Mouse (Mus musculus) kidney, embryonic 15.5 days (tissue): ENCODE results near the gene Zfp663. TPM values are rescaled to one million over a fixed set of nuclear protein-coding genes. Genes with fewer than 3 reads are reported as not detected.
A peak's percentile ranks its signal among the peaks of the same experiment; 100 is the strongest.

Source experiments
- ATAC-seq: fragments of 200-750 bp; cut with Nextera tagmentation; replicated peaks from 2 replicates; pipeline ENCODE4 v1.8.0; 2017; ENCODE audit warnings: moderate TSS enrichment; ENCODE audit not compliant: low FRiP score
- H3K27ac ChIP-seq: fragments of 300-500 bp; sonication (generic); 2 replicates; pipeline ENCODE4 v1.5.1; 2015; ENCODE audit warnings: mild to moderate bottlenecking, inconsistent platforms
- H3K27me3 ChIP-seq: fragments of 300-500 bp; sonication (generic); 2 replicates; pipeline ENCODE4 v1.6.1; 2015; ENCODE audit warnings: inconsistent platforms
- H3K36me3 ChIP-seq: fragments of 300-500 bp; sonication (generic); 2 replicates; pipeline ENCODE4 v1.6.1; 2015; ENCODE audit warnings: inconsistent platforms
- H3K4me1 ChIP-seq: fragments of 300-500 bp; sonication (generic); 2 replicates; pipeline ENCODE4 v1.6.1; 2015; ENCODE audit warnings: inconsistent platforms
- H3K4me2 ChIP-seq: fragments of 300-500 bp; sonication (generic); 2 replicates; pipeline ENCODE4 v1.6.1; 2015; ENCODE audit warnings: moderate library complexity, mild to moderate bottlenecking, inconsistent platforms
- H3K4me3 ChIP-seq: fragments of 300-500 bp; sonication (generic); replicated peaks from 2 replicates; pipeline ENCODE4 v1.5.1; 2015; ENCODE audit warnings: mild to moderate bottlenecking, inconsistent platforms
- H3K9ac ChIP-seq: fragments of 300-500 bp; sonication (generic); 2 replicates; pipeline ENCODE4 v1.6.1; 2015; ENCODE audit warnings: mild to moderate bottlenecking, inconsistent platforms
- H3K9me3 ChIP-seq: fragments of 300-500 bp; sonication (generic); replicated peaks from 2 replicates; pipeline ENCODE4 v1.6.1; 2016; ENCODE audit warnings: inconsistent platforms
- WGBS: fragments of 180-500 bp; shearing (Covaris S2); methylation state at CpG from one replicate; pipeline ENCODE4 v1.1.7; 2015; ENCODE audit warnings: mixed read lengths; 5-methylcytosine and 5-hydroxymethylcytosine counted together
- polyA plus RNA-seq: library from polyadenylated mRNA; unstranded; fragments of >200 nt; fragmentation: Nextera tagmentation; extraction: Ambion mirVana; gene quantifications from 2 replicates; pipeline ENCODE4 v1.2.1, GENCODE M21; 2015

Zfp663 gene
- polyA plus RNA-seq, 1 experiment from 2014 or later = 1.1 TPM

DNA sequence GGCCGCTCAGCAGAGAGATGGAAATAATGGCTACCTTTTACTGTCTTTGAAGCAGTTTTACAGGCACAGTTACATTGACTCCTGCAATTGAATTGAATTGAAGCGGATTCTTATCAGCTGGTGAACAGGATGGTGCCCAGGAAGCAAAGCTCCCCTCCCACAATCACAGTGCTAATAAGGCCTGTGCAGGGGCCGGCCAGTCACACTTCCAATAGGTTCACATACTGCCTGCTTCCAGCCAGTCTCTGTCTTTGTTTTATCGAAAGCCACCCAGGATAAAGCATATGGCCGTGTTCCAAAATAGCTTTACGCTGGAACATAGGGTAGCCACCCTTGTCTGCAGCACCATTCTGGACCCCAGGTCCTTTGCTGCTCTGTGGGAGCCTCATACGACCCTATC, 41.1 kb downstream of the Zfp663 start:
- no peak overlapping the region for H3K9ac ChIP-seq
- peak overlapping the region; percentile 83; the same call in 1 of the 2 replicates for H3K27ac ChIP-seq
- H3K4me1 ChIP-seq = peaks cover 44% of the 10 kb centered on the region

GRCm38 (mm10) chr2:165326304-165327190, 42.0 kb downstream of the Zfp663 start, which contains the start of gene Elmo2:
Elmo2 (minus strand) TSS chr2:165326479.
- Histone ChIP-seq H3K9me3 (0 out of 2 replicates have a peak, but pooled peaks cover 5% of the 10 kb centered on the region), H3K27me3 (no peaks in the 10 kb centered on the region), H3K4me2 (peak within 1 kb of the TSS; percentile 94), H3K9ac (peak within 1 kb of the TSS; percentile 91), H3K4me3 (peak within 1 kb of the TSS; percentile 88), H3K27ac (peak within 1 kb of the TSS; percentile 83), H3K4me1 (peaks cover 53% of the 10 kb centered on the region), H3K36me3 (no peaks in the 10 kb centered on the region)
- under 1% methylated on average over 55 of the region's 55 CpGs for WGBS
- peak; percentile 96 for ATAC-seq

More for the DNA sequence above, 41.1 kb downstream of the Zfp663 start:
- ATAC-seq = no peak
- 43% methylated on average over 7 of the region's 7 CpGs for WGBS
- Histone ChIP-seq H3K4me3 (peak overlapping the region; percentile 88), H3K9me3 (0 out of 2 replicates have a peak, but pooled peaks cover 5% of the 10 kb centered on the region), H3K36me3 (no peaks in the 10 kb centered on the region), H3K4me2 (peak overlapping the region; percentile 94), H3K27me3 (no peaks in the 10 kb centered on the region)

- WGBS = under 1% methylated on average over 30 of the region's 30 CpGs
- H3K27me3 ChIP-seq = no peaks in the 10 kb centered on the region
- peak; percentile 40 for ATAC-seq
- peak overlapping the region; percentile 88 for H3K4me3 ChIP-seq
- H3K36me3 ChIP-seq = no peaks in the 10 kb centered on the region
- no peaks in the 10 kb centered on the region for H3K9me3 ChIP-seq
- H3K27ac ChIP-seq = peak overlapping the region; percentile 64
- H3K9ac ChIP-seq = peak overlapping the region; percentile 91
- H3K4me1 ChIP-seq = peaks cover 61% of the 10 kb centered on the region
- H3K4me2 ChIP-seq = peak overlapping the region; percentile 94
These were observed 42.8 kb downstream of the Zfp663 start for GRCm38 (mm10) chr2:165325521-165326303.

DNA sequence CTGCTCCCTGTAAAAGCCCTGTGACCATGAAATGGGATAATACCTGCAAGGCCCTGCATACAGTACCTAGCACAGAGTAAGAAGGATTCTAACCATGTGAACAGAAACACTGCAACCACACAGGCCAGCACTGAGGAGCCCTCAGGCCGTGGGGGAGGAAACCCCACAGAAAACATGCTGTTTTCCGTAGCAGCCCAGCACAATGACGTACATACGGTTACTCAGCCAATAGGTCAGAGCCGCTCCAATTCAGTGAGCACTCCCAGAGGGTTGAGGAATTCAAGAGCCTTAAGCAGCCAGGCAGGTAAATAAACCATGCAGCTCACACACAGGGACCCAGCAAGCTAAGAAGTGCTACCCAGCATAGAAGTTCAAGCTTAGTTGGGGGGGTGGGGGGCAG, 44.6 kb downstream of the Zfp663 start:
- Histone ChIP-seq H3K27me3 (no peaks in the 10 kb centered on the region), H3K9me3 (no peaks in the 10 kb centered on the region), H3K9ac (no peak overlapping the region), H3K4me1 (peaks cover 77% of the 10 kb centered on the region), H3K36me3 (no peaks in the 10 kb centered on the region), H3K4me3 (peak overlapping the region; percentile 1; the same call in 1 of the 2 replicates), H3K4me2 (peak overlapping the region; percentile 94), H3K27ac (peak overlapping the region; percentile 64)
- WGBS = 22% methylated on average over 5 of the region's 5 CpGs
- 0 out of 2 replicates have a peak, but pooled peaks have one; percentile 6 for ATAC-seq

DNA sequence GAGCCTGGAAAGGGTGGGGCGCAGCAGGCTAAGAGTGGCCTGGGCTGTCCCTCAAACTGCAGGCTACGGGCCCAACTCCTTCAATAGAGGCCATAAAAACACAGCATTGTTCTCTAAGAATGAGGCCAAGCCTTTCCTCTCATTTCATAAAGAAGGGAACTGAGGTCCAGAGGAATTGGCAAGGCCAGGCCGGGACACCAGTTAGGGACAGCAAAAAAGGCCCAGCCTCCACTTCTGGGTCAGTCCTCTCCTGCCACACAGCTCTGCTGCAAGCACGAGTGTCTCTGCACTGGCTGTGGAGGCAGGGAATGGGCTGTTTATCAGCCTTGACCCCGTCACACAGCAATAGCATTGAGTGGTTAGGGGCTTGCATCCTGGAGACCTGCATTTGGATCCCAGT, 45.0 kb downstream of the Zfp663 start:
- Histone ChIP-seq H3K4me1 (peaks cover 82% of the 10 kb centered on the region), H3K36me3 (no peaks in the 10 kb centered on the region), H3K27me3 (no peaks in the 10 kb centered on the region), H3K27ac (peak overlapping the region; percentile 64), H3K4me2 (peak overlapping the region; percentile 94), H3K9me3 (no peaks in the 10 kb centered on the region), H3K9ac (no peak overlapping the region), H3K4me3 (no peak overlapping the region)
- ATAC-seq = no peak
- WGBS = 65% methylated on average over 5 of the region's 5 CpGs

DNA sequence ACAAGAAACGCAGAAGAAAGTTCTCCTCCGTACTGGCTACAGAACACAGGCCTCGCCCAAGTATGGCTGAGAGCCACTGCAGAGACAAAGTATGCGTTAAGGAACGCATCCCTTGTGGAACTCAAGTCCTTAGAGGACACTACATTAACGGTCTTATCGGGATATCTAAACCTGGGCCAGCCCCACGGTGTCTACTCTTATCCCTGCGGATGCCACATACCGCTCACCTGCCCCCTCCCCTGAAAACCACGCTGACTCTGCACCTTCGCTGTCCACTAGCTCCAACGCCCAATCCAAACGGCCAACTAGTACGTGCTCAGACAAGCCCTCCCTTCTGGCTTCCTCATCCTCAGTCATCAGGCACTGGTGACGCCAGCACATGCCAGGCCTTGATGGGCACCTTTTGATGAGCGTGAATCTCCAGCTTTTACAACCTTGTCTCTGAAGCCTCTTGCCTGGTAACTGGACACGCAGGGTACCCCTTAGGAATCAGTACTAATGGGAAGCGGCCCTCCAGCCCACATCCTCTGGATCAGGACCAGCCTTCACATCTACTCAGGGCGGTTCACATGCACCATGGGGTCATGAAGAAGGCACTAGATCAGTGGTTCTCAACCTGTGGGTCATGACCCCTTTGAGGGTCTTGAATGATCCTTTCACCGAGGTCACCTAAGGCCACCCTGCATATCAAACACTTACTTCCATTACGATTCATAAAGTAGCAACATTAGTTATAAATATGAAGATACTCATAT, 46.4 kb downstream of the Zfp663 start:
- 82% methylated on average over 22 of the region's 22 CpGs for WGBS
- Histone ChIP-seq H3K9ac (no peak overlapping the region), H3K27me3 (no peaks in the 10 kb centered on the region), H3K27ac (peak overlapping the region; percentile 79), H3K36me3 (no peaks in the 10 kb centered on the region), H3K4me3 (no peak overlapping the region), H3K9me3 (no peaks in the 10 kb centered on the region), H3K4me1 (peaks cover 90% of the 10 kb centered on the region), H3K4me2 (no peak overlapping the region)
- no peak for ATAC-seq

- Histone ChIP-seq H3K36me3 (no peaks in the 10 kb centered on the region), H3K9ac (no peak overlapping the region), H3K4me1 (peaks cover 93% of the 10 kb centered on the region), H3K27ac (peak overlapping the region; percentile 79), H3K27me3 (no peaks in the 10 kb centered on the region), H3K4me3 (no peak overlapping the region), H3K9me3 (no peaks in the 10 kb centered on the region), H3K4me2 (peak overlapping the region; percentile 20; the same call in 1 of the 2 replicates)
- 51% methylated on average over 8 of the region's 8 CpGs for WGBS
- no peak for ATAC-seq
These were observed 47.1 kb downstream of the Zfp663 start for GRCm38 (mm10) chr2:165321381-165321888.

DNA sequence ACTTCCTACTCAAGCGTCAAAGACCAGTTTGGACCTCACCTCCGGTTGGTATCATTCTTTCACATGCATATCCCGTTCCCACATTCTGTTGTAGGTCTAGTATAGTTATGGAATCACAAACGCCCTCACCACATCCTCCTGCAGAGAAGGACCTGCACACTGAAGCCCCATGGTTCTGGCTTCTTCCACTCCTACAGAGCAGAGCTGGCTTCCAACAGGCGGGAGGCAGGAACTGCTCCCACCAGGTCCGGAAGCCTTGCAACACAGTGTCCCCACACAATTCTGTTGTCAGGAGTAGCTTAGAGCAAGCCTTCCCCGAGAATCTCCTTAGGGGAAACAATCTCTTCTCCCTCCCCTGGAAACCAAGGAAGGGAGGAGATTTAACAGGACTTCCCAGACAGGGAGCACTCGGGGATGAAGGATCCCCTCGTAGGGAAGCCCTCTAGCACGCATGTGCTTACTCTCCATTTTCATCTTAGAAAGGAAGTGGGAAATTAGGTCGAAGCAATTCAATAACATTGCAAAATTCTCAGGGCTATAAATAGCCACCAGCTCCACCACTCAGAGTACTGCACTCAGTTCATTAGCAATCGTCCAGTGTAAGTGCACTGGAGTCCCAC, 47.9 kb downstream of the Zfp663 start:
- H3K4me1 ChIP-seq = peaks cover 97% of the 10 kb centered on the region
- peak overlapping the region; percentile 79 for H3K27ac ChIP-seq
- no peaks in the 10 kb centered on the region for H3K9me3 ChIP-seq
- H3K27me3 ChIP-seq = no peaks in the 10 kb centered on the region
- H3K36me3 ChIP-seq = peaks cover under 1% of the 10 kb centered on the region
- H3K4me3 ChIP-seq = no peak overlapping the region
- no peak overlapping the region for H3K9ac ChIP-seq
- no peak for ATAC-seq
- H3K4me2 ChIP-seq = peak overlapping the region; percentile 20
- 58% methylated on average over 12 of the region's 12 CpGs for WGBS

DNA sequence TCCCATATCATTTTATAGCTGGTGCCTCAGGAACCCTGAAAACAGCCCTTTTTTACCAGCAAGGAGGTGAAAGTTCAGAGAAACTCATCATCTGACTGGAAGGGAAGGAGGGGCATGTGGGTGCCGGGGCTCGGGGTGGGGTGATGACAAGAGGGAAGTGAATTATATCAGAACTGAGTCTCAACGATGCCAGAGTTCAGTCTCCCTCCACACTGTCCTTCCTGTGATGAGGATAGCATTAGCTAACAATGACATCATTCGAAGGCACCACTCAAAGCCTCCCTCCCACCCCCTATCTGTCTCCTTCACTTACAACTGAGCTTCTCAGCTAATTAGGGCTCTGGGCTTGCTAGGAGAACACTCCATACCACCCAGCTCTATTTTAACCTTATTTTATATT, 49.0 kb downstream of the Zfp663 start:
- H3K27me3 ChIP-seq = no peaks in the 10 kb centered on the region
- no peak overlapping the region for H3K4me2 ChIP-seq
- no peaks in the 10 kb centered on the region for H3K9me3 ChIP-seq
- H3K9ac ChIP-seq = no peak overlapping the region
- H3K36me3 ChIP-seq = peaks cover 12% of the 10 kb centered on the region
- H3K4me1 ChIP-seq = peaks cover 97% of the 10 kb centered on the region
- no peak for ATAC-seq
- peak overlapping the region; percentile 79 for H3K27ac ChIP-seq
- no peak overlapping the region for H3K4me3 ChIP-seq
- 35% methylated on average over 4 of the region's 4 CpGs for WGBS

- Histone ChIP-seq H3K4me2 (no peak overlapping the region), H3K27me3 (no peaks in the 10 kb centered on the region), H3K36me3 (peaks cover 18% of the 10 kb centered on the region), H3K9ac (no peak overlapping the region), H3K27ac (peak overlapping the region; percentile 33), H3K4me1 (peaks cover 97% of the 10 kb centered on the region), H3K9me3 (no peaks in the 10 kb centered on the region), H3K4me3 (no peak overlapping the region)
- WGBS = 77% methylated on average over 7 of the region's 7 CpGs
- ATAC-seq = no peak
These were observed 49.6 kb downstream of the Zfp663 start for GRCm38 (mm10) chr2:165318941-165319340.
